Mouse (Mus musculus) bone marrow macrophage, adult 2 months (primary cell): Measurements from ENCODE around the gene Tnfaip8l1.

Source experiments
- CTCF ChIP-seq: IDR thresholded peaks from 2 replicates; pipeline ENCODE4 v1.5.1; 2012; ENCODE audit warnings: low read depth, mild to moderate bottlenecking, low read length, moderate library complexity
- POLR2A ChIP-seq: IDR thresholded peaks from 2 replicates; pipeline ENCODE4 v1.6.1; 2012; ENCODE audit warnings: mild to moderate bottlenecking, low read depth, low read length, borderline replicate concordance

- TF ChIP-seq POLR2A, result no peak
- no peak for TF ChIP-seq CTCF
These were observed 46.1 kb upstream of the Tnfaip8l1 start for GRCm38 (mm10) chr17:56116193-56116592.
